Mouse (Mus musculus) liver, adult 2 months (tissue): ENCODE results near the gene Prx.

Experiments
- CTCF ChIP-seq: fragments of 200-500 bp; IDR thresholded peaks from 2 replicates; pipeline ENCODE4 v1.5.1; 2011; ENCODE audit warnings: low read depth, low read length, control low read depth
- POLR2A ChIP-seq: fragments of 200-500 bp; IDR thresholded peaks from 2 replicates; pipeline ENCODE4 v1.6.1; 2011; ENCODE audit warnings: low read length, control low read depth; ENCODE audit not compliant: insufficient read depth; ENCODE audit errors: extremely low read depth

DNA sequence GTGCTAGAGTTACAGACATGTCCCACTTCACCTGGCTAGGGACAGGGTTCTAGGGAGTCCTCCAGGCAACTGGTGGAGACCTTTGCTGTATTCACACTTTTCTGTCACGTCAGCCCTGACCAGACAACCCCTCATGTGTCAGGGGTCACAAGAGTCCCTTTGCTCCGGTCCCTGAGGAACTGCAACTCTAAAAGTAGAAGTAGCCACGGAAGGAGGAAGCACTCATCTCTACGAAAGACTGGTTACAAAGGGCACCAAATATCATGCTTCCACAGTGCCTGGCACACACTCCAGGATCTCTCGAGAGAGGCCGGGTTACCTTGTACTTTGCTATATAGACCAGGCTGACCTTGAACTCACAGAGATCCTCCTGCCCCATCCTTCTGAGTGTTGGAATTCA is 37.5 kb downstream of the Prx start:
- TF ChIP-seq CTCF, result no peak
- TF ChIP-seq POLR2A, result no peak
